Mouse (Mus musculus) stomach, postnatal 0 days (tissue): ENCODE results near the gene Lgals7.

ENCODE experiments used
- CTCF ChIP-seq: IDR thresholded peaks from 2 replicates; pipeline ENCODE4 v1.5.1; 2016; ENCODE audit warnings: antibody characterized with exemption, low read depth, mild to moderate bottlenecking, moderate library complexity
- EP300 ChIP-seq: optimal IDR thresholded peaks from 2 replicates; pipeline ENCODE3; 2016; ENCODE audit warnings: antibody characterized with exemption

- TF ChIP-seq CTCF (no peak), EP300 (no peak)
These were observed 47.5 kb upstream of the Lgals7 start for GRCm38 (mm10) chr7:28816201-28816600.
